Mouse (Mus musculus): ENCODE data around the gene Amotl2.
A peak's percentile ranks its signal among the peaks of the same experiment; 100 is the strongest.

- 0 out of 2 replicates have a peak, but pooled peaks have one; percentile 13 for TF ChIP-seq CTCF (IDR thresholded peaks at IDR 0.05; ENCODE audit: low read depth)
- no peak for TF ChIP-seq EP300 (IDR thresholded peaks at IDR 0.05; ENCODE audit: low read depth)
These were observed 6.8 kb downstream of the Amotl2 start for GRCm38 (mm10) chr9:102723241-102723709.

Measured in liver, postnatal 0 days (tissue).